Mouse (Mus musculus) kidney, postnatal 0 days (tissue): Measurements from ENCODE around the gene Fcho2. TPM values are rescaled to one million over a fixed set of nuclear protein-coding genes. Genes with fewer than 3 reads are reported as not detected.
"Not testable (repeated sequence)": the region's sequence is repeated elsewhere in the genome, so short reads cannot be mapped to it uniquely, and the experiment has no call there.

Source experiments
- ATAC-seq: fragments of 200-750 bp; cut with Nextera tagmentation; replicated peaks from 2 replicates; pipeline ENCODE4 v1.8.0; 2017; ENCODE audit warnings: low read depth, moderate number of reproducible peaks, moderate TSS enrichment, moderate library complexity; ENCODE audit not compliant: low FRiP score
- DNase-seq: peaks from one replicate; pipeline ENCODE4 v3.0.0-alpha.2; 2016; ENCODE audit warnings: low spot score
- H3K27ac ChIP-seq: fragments of 300-500 bp; sonication (generic); 2 replicates; pipeline ENCODE4 v1.5.1; 2014; ENCODE audit warnings: mild to moderate bottlenecking
- H3K27me3 ChIP-seq: fragments of 300-500 bp; sonication (generic); 2 replicates; pipeline ENCODE4 v1.6.1; 2014; ENCODE audit warnings: low read length, mixed read lengths; ENCODE audit not compliant: insufficient read depth
- H3K36me3 ChIP-seq: fragments of 300-500 bp; sonication (generic); 2 replicates; pipeline ENCODE4 v1.6.1; 2014; ENCODE audit warnings: low read length, mixed read lengths; ENCODE audit not compliant: insufficient read depth
- H3K4me1 ChIP-seq: fragments of 300-500 bp; sonication (generic); replicated peaks from 2 replicates; pipeline ENCODE4 v1.6.1; 2014; ENCODE audit warnings: antibody characterized with exemption, low read length, mixed read lengths; ENCODE audit not compliant: insufficient read depth
- H3K4me2 ChIP-seq: fragments of 300-500 bp; sonication (generic); 2 replicates; pipeline ENCODE4 v1.6.1; 2014; ENCODE audit warnings: mild to moderate bottlenecking, low read length, moderate library complexity, mixed read lengths
- H3K4me3 ChIP-seq: fragments of 300-500 bp; sonication (generic); replicated peaks from 2 replicates; pipeline ENCODE4 v1.5.1; 2014; ENCODE audit warnings: low read depth, low read length
- H3K9ac ChIP-seq: fragments of 300-500 bp; sonication (generic); 2 replicates; pipeline ENCODE4 v1.6.1; 2014; ENCODE audit warnings: low read depth, low read length
- H3K9me3 ChIP-seq: fragments of 300-500 bp; sonication (generic); replicated peaks from 2 replicates; pipeline ENCODE4 v1.6.1; 2016; ENCODE audit warnings: low read length, inconsistent platforms, mixed read lengths
- CTCF ChIP-seq: IDR thresholded peaks from 2 replicates; pipeline ENCODE4 v1.5.1; 2016; ENCODE audit warnings: antibody characterized with exemption, low read depth, mild to moderate bottlenecking, moderate library complexity
- whole genome bisulfite sequencing: fragments of 180-500 bp; shearing (Covaris S2); extraction: QIAGEN DNeasy Blood & Tissue Kit; methylation state at CpG from one replicate; pipeline ENCODE4 v1.1.7; 2014; 5-methylcytosine and 5-hydroxymethylcytosine counted together
- polyA plus RNA-seq: library from polyadenylated mRNA; unstranded; fragments of >200 nt; fragmentation: Nextera tagmentation; extraction: Ambion mirVana; gene quantifications from 2 replicates; pipeline ENCODE4 v1.2.1, GENCODE M21; 2015

Fcho2 gene
- polyA plus RNA-seq, 1 experiment from 2014 or later: 33.0 TPM

- 47% methylated on average over 4 of the region's 4 CpGs for WGBS
- TF ChIP-seq CTCF: no peak
- no peaks in the 10 kb centered on the region for H3K36me3 ChIP-seq
- H3K4me2 ChIP-seq: no peak overlapping the region
- H3K9me3 ChIP-seq: no peaks in the 10 kb centered on the region
- no peaks in the 10 kb centered on the region for H3K27me3 ChIP-seq
- H3K27ac ChIP-seq: 0 out of 2 replicates have a peak overlapping the region, but pooled peaks have one; percentile 25
- ATAC-seq: no peak
- no peak overlapping the region for H3K4me3 ChIP-seq
- H3K9ac ChIP-seq: no peak overlapping the region
- DNase-seq: no peak
- peaks cover 15% of the 10 kb centered on the region; the same call in 1 of the 2 replicates for H3K4me1 ChIP-seq
Measured at GRCm38 (mm10) chr13:98817766-98818165, 2.5 kb upstream of the Fcho2 start.

GRCm38 (mm10) chr13:98816981-98817660, 1.9 kb upstream of the Fcho2 start:
- not testable (repeated sequence) for H3K4me2 ChIP-seq, H3K4me3 ChIP-seq, H3K27me3 ChIP-seq, H3K9me3 ChIP-seq, H3K27ac ChIP-seq, ATAC-seq, H3K36me3 ChIP-seq, H3K9ac ChIP-seq, DNase-seq
- H3K4me1 ChIP-seq: peaks cover 15% of the 10 kb centered on the region; the same call in 1 of the 2 replicates
- 59% methylated on average over 4 of the region's 4 CpGs for WGBS

- Histone ChIP-seq H3K4me3 (no peak overlapping the region), H3K4me1 (peaks cover 15% of the 10 kb centered on the region; the same call in 1 of the 2 replicates), H3K27me3 (no peaks in the 10 kb centered on the region), H3K27ac (peak overlapping the region; percentile 100), H3K4me2 (no peak overlapping the region), H3K36me3 (no peaks in the 10 kb centered on the region), H3K9me3 (no peaks in the 10 kb centered on the region), H3K9ac (no peak overlapping the region)
- ATAC-seq (no peak), DNase-seq (no peak)
- WGBS: 82% methylated on average over 9 of the region's 9 CpGs
- no peak for TF ChIP-seq CTCF
Measured at GRCm38 (mm10) chr13:98816571-98816970, 1.3 kb upstream of the Fcho2 start.

GRCm38 (mm10) chr13:98814275-98815040, 791 bp downstream of the Fcho2 start:
- H3K4me2 ChIP-seq: peak overlapping the region; percentile 65
- H3K36me3 ChIP-seq: no peaks in the 10 kb centered on the region
- under 1% methylated on average over 53 of the region's 81 CpGs for WGBS
- peak; percentile 52 for DNase-seq
- H3K27ac ChIP-seq: peak overlapping the region; percentile 100
- H3K27me3 ChIP-seq: no peaks in the 10 kb centered on the region
- peaks cover 15% of the 10 kb centered on the region; the same call in 1 of the 2 replicates for H3K4me1 ChIP-seq
- no peaks in the 10 kb centered on the region for H3K9me3 ChIP-seq
- peak overlapping the region; percentile 98 for H3K9ac ChIP-seq
- H3K4me3 ChIP-seq: peak overlapping the region; percentile 93
- no peak for TF ChIP-seq CTCF
- ATAC-seq: peak; percentile 31

- H3K36me3 ChIP-seq: no peaks in the 10 kb centered on the region
- peaks cover 15% of the 10 kb centered on the region; the same call in 1 of the 2 replicates for H3K4me1 ChIP-seq
- peak overlapping the region; percentile 100 for H3K27ac ChIP-seq
- peak overlapping the region; percentile 93 for H3K4me3 ChIP-seq
- H3K9ac ChIP-seq: peak overlapping the region; percentile 98
- H3K9me3 ChIP-seq: no peaks in the 10 kb centered on the region
- ATAC-seq: no peak
- TF ChIP-seq CTCF: no peak
- peak; percentile 45 for DNase-seq
- WGBS: 18% methylated on average over 12 of the region's 12 CpGs
- no peaks in the 10 kb centered on the region for H3K27me3 ChIP-seq
- H3K4me2 ChIP-seq: peak overlapping the region; percentile 65
Measured at GRCm38 (mm10) chr13:98813596-98814274, 1.5 kb downstream of the Fcho2 start.

- WGBS: 61% methylated on average over 2 of the region's 2 CpGs
- TF ChIP-seq CTCF: no peak
Measured at GRCm38 (mm10) chr13:98813167-98813566, 2.1 kb downstream of the Fcho2 start.

More at GRCm38 (mm10) chr13:98813167-98813566, 2.1 kb downstream of the Fcho2 start:
- H3K4me2 ChIP-seq: peak overlapping the region; percentile 65
- peak overlapping the region; percentile 93 for H3K4me3 ChIP-seq
- peaks cover 14% of the 10 kb centered on the region; the same call in 1 of the 2 replicates for H3K4me1 ChIP-seq
- no peaks in the 10 kb centered on the region for H3K27me3 ChIP-seq
- no peaks in the 10 kb centered on the region for H3K9me3 ChIP-seq
- ATAC-seq: no peak
- H3K27ac ChIP-seq: no peak overlapping the region
- H3K9ac ChIP-seq: no peak overlapping the region
- no peaks in the 10 kb centered on the region for H3K36me3 ChIP-seq
- no peak for DNase-seq
